Mouse (Mus musculus): ENCODE results near the gene Capsl. TPM values are rescaled to one million over a fixed set of nuclear protein-coding genes. Genes with fewer than 3 reads are reported as not detected.

Gene Capsl
- 0.70 and 0.90 TPM in 2 replicates for polyA plus RNA-seq (2016; fragmentation: Nextera tagmentation; extraction: Ambion mirVana)

DNA sequence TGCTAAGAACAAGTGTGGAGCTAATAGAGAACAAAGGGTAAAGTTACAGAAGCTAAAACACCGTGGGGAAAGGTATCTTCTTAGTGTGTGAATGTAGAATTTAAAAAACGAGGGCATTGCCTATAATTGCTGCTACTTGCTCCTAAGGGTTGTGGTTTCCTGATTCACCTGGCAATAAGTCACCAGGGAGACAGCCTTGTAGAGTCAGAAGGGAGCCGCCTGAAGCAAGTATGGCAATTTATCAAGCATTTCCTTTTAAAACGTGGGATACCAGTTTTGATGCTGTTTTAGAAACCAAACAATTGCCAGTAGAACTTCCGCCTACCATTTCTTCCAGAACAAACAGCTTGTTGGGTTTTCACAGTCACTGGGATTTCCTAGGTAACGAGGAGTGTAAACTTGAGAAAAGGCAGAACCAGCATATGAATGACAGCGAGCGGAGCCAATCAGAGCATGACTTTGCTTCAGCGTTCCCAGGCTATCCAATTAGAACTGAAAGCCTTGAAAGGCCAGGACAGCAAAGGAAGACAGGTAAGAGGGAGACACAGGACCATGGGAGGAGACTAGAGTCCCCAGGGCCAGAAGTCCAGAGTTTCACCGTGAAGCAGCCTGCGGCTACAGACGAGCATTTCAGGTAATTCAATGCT, at the start of gene Capsl:
Gene Capsl (plus strand): TSS at position 495 of the 647 bp plus-strand sequence.
- Histone ChIP-seq H3K27me3 (ENCODE audit: low read depth, poor library complexity, severe bottlenecking) (no peaks in the 10 kb centered on the region), H3K27ac (no peak within 1 kb of the TSS), H3K4me1 (no peaks in the 10 kb centered on the region), H3K9me3 (replicated peaks) (no peaks in the 10 kb centered on the region), H3K36me3 (no peaks in the 10 kb centered on the region), H3K4me3 (no peak within 1 kb of the TSS)
- WGBS, result 50% methylated on average over 12 of the region's 12 CpGs
- peak; percentile 41 for DNase-seq (ENCODE audit: low spot score)

DNA sequence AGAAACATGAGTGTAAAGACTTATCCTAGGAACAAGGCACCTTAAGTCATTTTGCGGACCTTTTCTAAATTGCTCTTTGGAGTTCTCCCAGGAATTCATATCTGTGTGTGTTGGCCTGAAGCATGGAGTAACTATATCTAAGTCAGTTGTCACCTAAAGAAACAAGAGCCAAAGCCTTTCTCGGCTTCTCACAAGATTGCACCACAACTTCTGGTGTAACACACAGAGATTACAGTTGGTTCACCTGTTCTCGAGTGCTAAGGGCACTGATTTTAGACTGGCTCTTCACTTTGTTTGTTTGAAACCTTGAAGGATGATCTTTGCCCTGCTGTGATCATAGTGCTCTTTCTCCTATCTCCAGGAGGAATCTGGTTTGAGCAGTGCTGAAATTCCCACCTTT, 26.4 kb upstream of the Capsl start:
- Histone ChIP-seq H3K27me3 (ENCODE audit: low read depth, poor library complexity, severe bottlenecking) (no peaks in the 10 kb centered on the region), H3K4me3 (no peak overlapping the region), H3K9me3 (replicated peaks) (no peaks in the 10 kb centered on the region), H3K4me1 (no peaks in the 10 kb centered on the region), H3K27ac (no peak overlapping the region), H3K36me3 (no peaks in the 10 kb centered on the region)
- DNase-seq (ENCODE audit: low spot score), result no peak
- 97% methylated on average over 3 of the region's 3 CpGs for WGBS

DNA sequence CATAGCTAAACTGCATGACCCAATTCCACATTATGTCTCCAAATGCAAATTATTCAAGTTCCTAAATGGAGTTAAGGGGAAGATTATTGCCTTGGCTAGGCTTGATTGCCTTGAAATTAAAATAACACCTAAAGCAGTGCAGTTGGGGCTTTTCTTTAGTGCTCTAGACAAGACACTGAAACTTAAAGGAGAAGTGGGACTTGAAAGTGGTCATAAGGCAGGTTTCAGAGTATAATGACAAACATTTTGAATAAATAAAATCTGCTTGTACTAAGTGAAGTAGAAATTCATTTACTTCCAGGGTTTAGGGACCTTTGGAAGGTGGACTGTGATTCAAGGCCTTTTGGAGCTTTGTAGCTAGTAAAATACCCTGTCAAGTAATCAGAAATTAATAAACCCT, 14.7 kb upstream of the Capsl start:
- H3K4me3 ChIP-seq, result no peak overlapping the region
- H3K27me3 ChIP-seq (ENCODE audit: low read depth, poor library complexity, severe bottlenecking), result no peaks in the 10 kb centered on the region
- H3K27ac ChIP-seq, result no peak overlapping the region
- H3K9me3 ChIP-seq (replicated peaks), result no peaks in the 10 kb centered on the region
- H3K36me3 ChIP-seq, result no peaks in the 10 kb centered on the region
- DNase-seq (ENCODE audit: low spot score), result no peak
- no peaks in the 10 kb centered on the region for H3K4me1 ChIP-seq

DNA sequence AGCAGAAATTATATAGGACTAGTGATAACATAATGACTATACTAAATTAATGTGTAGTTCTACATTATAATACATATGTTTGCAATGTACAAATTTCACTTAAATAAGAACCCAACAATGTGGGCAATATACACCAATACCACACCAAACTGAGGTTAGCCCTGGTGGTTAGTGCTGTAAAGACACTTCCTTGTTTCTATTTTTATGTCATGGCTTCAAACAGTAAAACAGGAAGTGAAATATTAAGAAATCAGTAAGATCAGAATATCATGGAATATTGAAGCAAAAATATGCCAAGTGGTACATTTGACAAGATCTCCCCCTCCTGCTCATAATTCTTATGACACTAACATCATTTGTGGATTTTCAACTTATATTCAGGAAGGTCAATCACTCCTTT, 8.0 kb upstream of the Capsl start:
- no peak for DNase-seq (ENCODE audit: low spot score)
- H3K4me3 ChIP-seq, result no peak overlapping the region
- no peak overlapping the region for H3K27ac ChIP-seq
- H3K36me3 ChIP-seq, result no peaks in the 10 kb centered on the region
- H3K9me3 ChIP-seq (replicated peaks), result no peaks in the 10 kb centered on the region
- H3K27me3 ChIP-seq (ENCODE audit: low read depth, poor library complexity, severe bottlenecking), result no peaks in the 10 kb centered on the region
- H3K4me1 ChIP-seq, result no peaks in the 10 kb centered on the region

DNA sequence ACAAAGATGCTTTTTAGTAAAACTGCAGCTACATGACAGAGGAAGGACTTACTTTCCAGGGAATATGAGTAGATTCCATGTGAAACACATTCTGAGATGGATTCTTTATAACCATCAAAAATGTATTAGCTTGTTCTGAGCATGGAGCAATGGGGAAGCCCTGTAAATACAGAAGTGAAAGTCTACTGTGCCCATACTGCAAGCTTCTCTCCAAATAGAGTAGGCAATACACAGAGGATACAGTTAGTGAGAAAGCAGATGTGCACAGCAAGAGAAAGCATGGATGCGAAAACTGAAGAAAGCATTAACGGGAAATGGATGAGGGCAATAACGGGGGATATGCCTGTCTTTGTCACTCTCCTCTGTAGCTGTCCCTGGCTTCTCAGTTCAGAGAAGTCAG, 6.0 kb upstream of the Capsl start:
- no peak for DNase-seq (ENCODE audit: low spot score)
- 87% methylated on average over 3 of the region's 3 CpGs for WGBS
- no peak overlapping the region for H3K27ac ChIP-seq

DNA sequence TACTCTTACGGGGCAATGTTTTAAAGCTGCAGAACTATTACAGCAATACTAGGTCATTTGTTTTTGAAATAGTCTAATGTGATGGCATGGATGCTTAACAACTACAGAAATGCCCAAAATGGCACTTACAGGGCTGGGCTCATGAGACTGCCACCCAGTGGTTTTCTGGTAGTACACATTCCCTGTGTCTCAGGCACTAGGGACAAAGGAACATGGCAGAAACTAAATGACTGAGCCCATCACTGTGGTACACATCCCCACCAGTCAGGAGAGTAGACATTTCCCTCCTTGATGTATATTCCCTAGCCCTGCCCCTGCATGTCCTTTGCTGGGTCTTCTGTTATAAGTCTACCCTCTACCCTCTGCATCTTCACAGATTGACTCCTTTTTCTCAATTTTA, 16.2 kb downstream of the Capsl start:
- H3K9me3 ChIP-seq (replicated peaks), result no peaks in the 10 kb centered on the region
- H3K4me3 ChIP-seq, result no peak overlapping the region
- H3K36me3 ChIP-seq, result no peaks in the 10 kb centered on the region
- no peak overlapping the region for H3K27ac ChIP-seq
- 86% methylated on average over 1 of the region's 1 CpGs for WGBS
- no peak for DNase-seq (ENCODE audit: low spot score)
- H3K27me3 ChIP-seq (ENCODE audit: low read depth, poor library complexity, severe bottlenecking), result no peaks in the 10 kb centered on the region
- H3K4me1 ChIP-seq, result no peaks in the 10 kb centered on the region

More for the DNA sequence above, 6.0 kb upstream of the Capsl start:
- Histone ChIP-seq H3K36me3 (no peaks in the 10 kb centered on the region), H3K9me3 (replicated peaks) (no peaks in the 10 kb centered on the region), H3K4me1 (no peaks in the 10 kb centered on the region), H3K4me3 (no peak overlapping the region), H3K27me3 (ENCODE audit: low read depth, poor library complexity, severe bottlenecking) (no peaks in the 10 kb centered on the region)

DNA sequence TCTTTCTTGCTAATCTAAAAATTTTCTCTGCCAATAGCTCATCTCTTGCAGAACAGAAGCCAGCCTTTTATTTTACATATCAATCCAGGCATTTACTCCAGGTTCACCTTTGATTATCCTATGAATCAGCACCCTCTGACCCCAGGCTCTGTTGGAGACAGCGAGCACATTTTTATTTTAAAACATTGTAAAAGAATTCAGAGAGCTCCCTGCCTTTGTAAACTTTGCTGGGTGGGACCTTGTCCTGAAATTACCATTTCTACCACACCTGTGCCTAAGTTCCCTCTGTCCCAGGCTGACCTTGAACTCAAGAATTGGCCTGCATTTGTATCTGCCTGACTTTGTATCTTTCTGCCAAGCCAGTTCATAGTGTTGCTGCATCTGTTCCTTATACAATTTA, 17.0 kb downstream of the Capsl start:
- Histone ChIP-seq H3K4me1 (no peaks in the 10 kb centered on the region), H3K27me3 (ENCODE audit: low read depth, poor library complexity, severe bottlenecking) (no peaks in the 10 kb centered on the region), H3K4me3 (no peak overlapping the region), H3K36me3 (no peaks in the 10 kb centered on the region), H3K27ac (no peak overlapping the region), H3K9me3 (replicated peaks) (no peaks in the 10 kb centered on the region)
- no peak for DNase-seq (ENCODE audit: low spot score)
- WGBS, result 54% methylated on average over 1 of the region's 1 CpGs

DNA sequence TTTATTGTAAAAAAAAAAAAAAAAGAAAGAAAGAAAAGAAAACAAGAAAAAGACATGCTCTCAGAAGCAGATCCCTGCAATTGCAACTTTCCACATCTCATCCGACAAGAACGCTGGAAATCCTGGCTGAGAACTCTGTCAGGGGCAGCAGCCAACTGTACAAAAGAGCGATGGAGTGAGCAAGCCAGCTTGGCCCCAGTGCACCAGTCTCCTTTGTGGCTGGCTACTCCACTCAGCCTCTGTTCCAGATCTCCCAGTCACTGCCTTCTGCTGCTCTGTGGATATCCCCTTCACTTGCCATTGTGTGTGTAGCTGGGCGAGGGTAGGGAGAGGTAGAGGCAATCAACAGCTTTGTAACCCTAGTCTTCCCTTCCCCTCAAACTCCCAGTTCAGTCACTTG, 18.4 kb downstream of the Capsl start:
- Histone ChIP-seq H3K9me3 (replicated peaks) (no peaks in the 10 kb centered on the region), H3K27ac (no peak overlapping the region), H3K4me1 (no peaks in the 10 kb centered on the region), H3K4me3 (no peak overlapping the region), H3K36me3 (no peaks in the 10 kb centered on the region), H3K27me3 (ENCODE audit: low read depth, poor library complexity, severe bottlenecking) (no peaks in the 10 kb centered on the region)
- whole genome bisulfite sequencing, result 90% methylated on average over 4 of the region's 4 CpGs
- no peak for DNase-seq (ENCODE audit: low spot score)

DNA sequence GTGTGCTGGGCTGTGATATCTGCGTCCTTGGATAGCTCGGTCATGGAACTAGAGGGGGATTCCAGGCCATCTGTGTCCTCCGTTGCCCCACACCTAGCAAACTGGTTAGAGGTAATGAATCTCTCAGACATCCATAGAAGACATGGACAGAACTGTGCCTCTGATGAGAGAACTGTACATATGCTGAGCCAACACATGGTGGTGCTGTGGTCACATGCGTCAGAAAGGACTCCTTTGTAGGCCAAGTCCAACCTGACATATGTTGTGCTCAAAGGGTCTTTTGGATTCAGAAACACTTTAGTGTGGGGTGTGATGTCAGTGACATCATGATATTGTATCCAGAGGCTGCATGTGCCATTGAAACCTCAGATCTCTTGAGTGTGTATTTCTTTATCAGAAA, 19.4 kb downstream of the Capsl start:
- Histone ChIP-seq H3K27me3 (ENCODE audit: low read depth, poor library complexity, severe bottlenecking) (no peaks in the 10 kb centered on the region), H3K36me3 (no peaks in the 10 kb centered on the region), H3K9me3 (replicated peaks) (no peaks in the 10 kb centered on the region), H3K27ac (no peak overlapping the region), H3K4me3 (no peak overlapping the region), H3K4me1 (no peaks in the 10 kb centered on the region)
- peak; percentile 44 for DNase-seq (ENCODE audit: low spot score)
- 76% methylated on average over 4 of the region's 4 CpGs for WGBS

DNA sequence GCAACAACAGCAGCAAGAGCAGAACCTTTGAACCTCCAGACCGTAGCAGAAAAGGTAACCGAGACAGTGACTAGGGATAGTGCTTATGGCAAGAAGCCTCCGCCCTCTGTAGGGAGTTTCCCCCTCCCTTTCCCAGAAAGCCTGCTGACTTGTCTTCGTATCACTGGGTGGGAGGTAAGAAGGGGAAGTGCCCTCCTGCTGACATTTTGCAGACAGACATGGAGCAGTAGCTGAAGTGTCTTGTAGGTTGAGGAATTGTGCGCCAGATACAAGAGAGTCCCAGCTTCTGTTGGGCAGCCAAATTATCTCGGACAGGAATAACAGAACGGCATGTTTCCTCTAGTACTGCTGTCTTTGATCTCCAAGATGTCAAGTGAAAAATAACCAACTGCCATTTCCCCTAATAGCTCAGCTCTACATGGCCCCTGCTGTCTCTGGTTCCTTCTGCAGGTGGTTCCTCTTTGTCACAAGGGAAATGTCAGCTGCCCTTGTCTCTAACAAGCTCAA, 27.7 kb downstream of the Capsl start:
- 54% methylated on average over 7 of the region's 7 CpGs for WGBS
- no peak for DNase-seq (ENCODE audit: low spot score)
- H3K27ac ChIP-seq, result no peak overlapping the region
- no peaks in the 10 kb centered on the region for H3K27me3 ChIP-seq (ENCODE audit: low read depth, poor library complexity, severe bottlenecking)
- no peak overlapping the region for H3K4me3 ChIP-seq
- no peaks in the 10 kb centered on the region for H3K9me3 ChIP-seq (replicated peaks)
- no peaks in the 10 kb centered on the region for H3K4me1 ChIP-seq
- H3K36me3 ChIP-seq, result no peaks in the 10 kb centered on the region

DNA sequence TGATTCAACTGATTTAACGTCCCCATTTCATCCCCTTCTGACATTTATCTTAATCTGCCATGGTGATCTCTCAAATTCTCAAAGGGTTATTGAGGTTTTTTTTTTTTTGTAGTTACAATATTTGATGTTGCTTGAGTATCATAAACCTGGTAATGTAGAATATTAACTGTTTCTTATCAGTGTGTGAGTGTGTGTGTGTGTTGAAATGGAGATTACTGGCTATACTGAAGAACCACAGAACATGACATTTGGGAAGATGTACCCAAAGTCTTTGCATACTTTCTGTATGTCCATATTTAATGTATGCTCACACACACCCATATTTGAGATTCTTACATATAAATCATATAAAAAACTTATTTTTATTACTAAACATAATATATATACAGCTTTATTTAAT, 28.2 kb downstream of the Capsl start:
- no peak for DNase-seq (ENCODE audit: low spot score)
- no peak overlapping the region for H3K27ac ChIP-seq
- 44% methylated on average over 1 of the region's 1 CpGs for WGBS
- no peaks in the 10 kb centered on the region for H3K27me3 ChIP-seq (ENCODE audit: low read depth, poor library complexity, severe bottlenecking)
- no peak overlapping the region for H3K4me3 ChIP-seq
- no peaks in the 10 kb centered on the region for H3K4me1 ChIP-seq
- H3K36me3 ChIP-seq, result no peaks in the 10 kb centered on the region
- no peaks in the 10 kb centered on the region for H3K9me3 ChIP-seq (replicated peaks)

DNA sequence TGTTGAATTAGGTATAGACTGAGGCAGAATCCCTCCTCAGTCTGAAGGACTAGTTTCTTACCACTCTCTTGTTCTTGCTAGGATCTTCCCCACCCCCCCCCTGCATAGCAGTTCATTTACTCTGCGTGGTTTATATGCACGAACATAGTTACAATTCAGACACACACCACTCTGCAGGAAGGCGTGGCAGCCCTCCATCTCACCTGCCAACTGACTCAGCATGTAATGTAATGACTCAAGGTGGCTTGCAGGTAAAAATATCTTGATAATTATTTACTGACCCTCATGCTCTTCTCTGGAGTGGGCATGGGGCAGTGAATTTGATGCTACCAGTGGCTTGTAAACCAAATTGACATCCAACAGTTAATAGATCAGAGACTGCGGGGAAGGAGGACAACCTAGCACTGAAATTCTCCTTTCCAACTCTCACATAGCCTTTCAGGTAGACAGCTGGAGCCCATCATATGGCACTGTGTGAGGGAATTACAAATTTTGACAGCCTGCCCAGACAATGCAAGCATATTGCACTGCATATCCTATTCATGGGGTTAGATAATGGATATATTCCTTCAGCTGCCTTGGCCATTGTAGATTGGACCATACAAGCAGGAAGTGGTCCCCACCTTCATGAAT, 35.3 kb downstream of the Capsl start:
- no peak overlapping the region for H3K27ac ChIP-seq
- no peaks in the 10 kb centered on the region for H3K27me3 ChIP-seq (ENCODE audit: low read depth, poor library complexity, severe bottlenecking)
- WGBS, result 92% methylated on average over 4 of the region's 4 CpGs
- DNase-seq (ENCODE audit: low spot score), result no peak
- no peaks in the 10 kb centered on the region for H3K36me3 ChIP-seq
- no peak overlapping the region for H3K4me3 ChIP-seq
- H3K9me3 ChIP-seq (replicated peaks), result no peaks in the 10 kb centered on the region
- no peaks in the 10 kb centered on the region for H3K4me1 ChIP-seq

DNA sequence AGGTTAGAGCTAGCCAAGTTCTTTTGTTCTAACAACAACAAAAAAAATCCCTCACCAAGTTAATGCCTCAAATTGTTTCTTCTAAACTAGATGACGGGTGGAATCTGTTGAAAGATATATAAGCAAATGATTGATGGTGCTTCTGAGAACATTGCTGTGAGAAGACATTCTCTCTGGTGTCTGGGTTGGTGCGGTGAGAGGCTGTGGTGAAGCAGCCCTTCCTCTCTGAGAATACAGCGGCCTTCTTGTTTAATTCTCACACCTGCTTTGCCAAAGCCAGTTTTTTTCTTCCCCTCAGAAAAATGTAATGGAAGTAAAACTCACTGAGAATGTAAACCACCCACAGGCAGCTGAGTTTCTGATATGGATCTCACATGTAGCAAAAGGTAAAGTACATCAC, 36.3 kb downstream of the Capsl start:
- H3K27ac ChIP-seq, result no peak overlapping the region
- 74% methylated on average over 3 of the region's 3 CpGs for WGBS

DNA sequence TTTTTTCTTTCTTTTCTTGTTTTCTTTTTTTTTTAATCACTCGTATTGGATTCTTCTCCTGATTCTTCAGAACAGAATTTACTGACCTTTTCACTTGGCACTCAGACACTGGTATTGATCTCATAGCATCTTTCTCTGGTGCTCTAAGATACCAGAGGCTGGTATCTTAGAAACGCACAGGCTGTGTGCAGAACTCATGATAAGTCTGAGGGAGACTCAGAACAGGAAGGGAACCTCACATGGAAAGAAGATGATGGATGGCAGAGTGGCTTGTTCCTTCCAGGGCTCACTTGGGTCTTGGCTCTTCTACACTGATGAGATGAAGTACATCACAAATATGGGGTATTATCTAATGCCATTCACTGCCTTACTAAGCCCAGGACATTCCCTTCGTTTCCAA, 36.8 kb downstream of the Capsl start:
- 72% methylated on average over 3 of the region's 3 CpGs for WGBS
- Histone ChIP-seq H3K36me3 (no peaks in the 10 kb centered on the region), H3K4me1 (no peaks in the 10 kb centered on the region), H3K27me3 (ENCODE audit: low read depth, poor library complexity, severe bottlenecking) (no peaks in the 10 kb centered on the region), H3K9me3 (replicated peaks) (no peaks in the 10 kb centered on the region), H3K4me3 (no peak overlapping the region), H3K27ac (no peak overlapping the region)
- no peak for DNase-seq (ENCODE audit: low spot score)

More for the DNA sequence above, 36.3 kb downstream of the Capsl start:
- H3K4me3 ChIP-seq, result no peak overlapping the region
- H3K4me1 ChIP-seq, result no peaks in the 10 kb centered on the region
- no peaks in the 10 kb centered on the region for H3K9me3 ChIP-seq (replicated peaks)
- DNase-seq (ENCODE audit: low spot score), result no peak
- no peaks in the 10 kb centered on the region for H3K36me3 ChIP-seq
- no peaks in the 10 kb centered on the region for H3K27me3 ChIP-seq (ENCODE audit: low read depth, poor library complexity, severe bottlenecking)
